Mouse (Mus musculus): ENCODE results near the gene Nlrp3. TPM values are rescaled to one million over a fixed set of nuclear protein-coding genes. Genes with fewer than 3 reads are reported as not detected.

Gene Nlrp3
- polyA plus RNA-seq (2017; shearing (Covaris generic)) = 0.06 TPM

DNA sequence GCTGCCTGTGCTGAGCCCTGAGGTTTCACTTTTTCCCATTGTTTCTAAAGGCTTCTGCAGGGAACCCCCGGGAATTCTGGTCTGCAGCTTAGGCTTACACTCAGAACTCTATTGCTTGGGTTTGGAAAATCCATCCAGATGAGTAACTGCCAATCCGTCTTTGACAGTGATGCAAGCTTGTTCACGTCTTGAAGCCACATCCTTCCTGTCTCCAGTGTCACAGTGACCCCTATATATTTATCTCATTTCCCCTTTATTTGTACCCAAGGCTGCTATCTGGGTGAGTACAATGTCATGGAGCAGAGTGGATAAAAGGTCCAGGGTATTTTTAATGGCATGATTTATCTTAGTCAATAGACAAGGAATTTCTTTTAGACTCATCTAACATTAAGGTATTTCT is at the start of gene Nlrp3:
Gene Nlrp3, plus strand, starts transcription at position 245 of the 400 bp plus-strand sequence.

DNA sequence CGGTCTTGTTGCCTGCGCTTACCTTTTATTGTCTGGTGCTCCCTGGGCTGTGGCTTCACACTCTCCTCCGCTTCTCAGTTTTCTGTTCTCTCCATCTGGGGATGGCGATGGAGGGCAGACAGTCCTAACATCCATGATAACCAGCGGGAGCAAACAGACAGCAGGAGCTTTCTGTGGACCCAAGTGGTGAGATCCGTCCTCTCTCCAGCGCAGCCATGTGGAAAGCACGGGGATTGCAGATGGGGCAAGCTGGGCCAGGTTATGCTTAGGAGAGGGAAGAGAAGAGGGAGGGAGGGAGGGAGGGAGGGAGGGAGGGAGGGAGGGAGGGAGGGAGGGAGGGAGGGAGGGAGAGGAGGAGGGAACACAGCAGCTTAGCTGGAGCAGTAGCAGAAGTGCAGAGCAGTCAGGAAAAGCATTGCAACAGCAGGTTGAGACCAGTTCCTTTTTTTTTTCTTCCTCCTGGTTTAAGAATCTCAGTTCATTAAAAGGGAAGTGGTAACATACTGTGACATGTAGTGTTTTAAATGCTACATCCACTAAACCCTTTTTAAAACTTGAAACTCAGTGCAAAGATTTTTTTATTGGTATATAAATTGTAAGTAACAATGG is 14.8 kb upstream of the Nlrp3 start, which contains the start of gene Zkscan17:
Gene Zkscan17, minus strand, starts transcription at position 280 of the 609 bp plus-strand sequence.

DNA sequence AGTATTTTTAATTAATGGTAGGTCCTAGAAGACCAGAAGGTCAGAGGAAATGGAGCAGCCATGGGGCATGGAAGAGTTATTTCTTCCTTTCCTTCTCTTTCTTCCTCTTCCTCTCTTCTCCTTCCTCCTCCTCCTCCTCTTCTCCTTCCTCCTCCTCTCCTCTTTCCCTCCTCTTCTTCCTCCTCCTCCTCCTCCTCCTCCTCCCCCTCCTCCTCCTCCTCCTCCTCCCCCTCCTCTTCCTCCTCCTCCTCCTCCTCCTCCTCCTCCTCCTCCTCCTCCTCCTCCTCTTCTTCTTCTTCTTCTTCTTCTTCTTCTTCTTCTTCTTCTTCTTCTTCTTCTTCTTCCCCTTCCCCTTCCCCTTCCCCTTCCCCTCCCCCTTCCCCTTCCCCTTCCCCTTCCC is 34.8 kb downstream of the Nlrp3 start, which contains the start of gene Olfr222:
Gene Olfr222, minus strand, starts transcription at position 101 of the 400 bp plus-strand sequence.

DNA sequence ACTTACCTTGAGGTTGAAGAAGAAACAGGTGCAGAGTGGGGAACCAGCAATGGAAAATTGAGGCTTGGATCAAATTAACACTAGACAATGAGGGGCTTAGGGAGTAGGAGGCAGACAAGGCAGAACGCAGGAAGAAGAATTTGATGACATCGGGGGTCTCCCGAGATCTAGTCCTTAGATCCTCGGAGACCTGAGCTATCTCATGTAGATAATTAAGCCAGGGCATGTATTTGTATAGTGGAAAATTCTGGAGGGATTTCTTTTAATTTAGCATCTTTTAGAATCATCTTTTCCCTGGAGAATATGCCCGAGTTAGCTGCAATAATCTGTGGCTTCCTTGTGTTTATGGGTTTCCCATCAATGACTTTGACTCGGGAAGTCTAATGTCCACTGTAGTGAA is 51.8 kb downstream of the Nlrp3 start, which contains the start of gene Olfr223:
Gene Olfr223, minus strand, starts transcription at position 101 of the 400 bp plus-strand sequence.

Other genes with a start within 250 kb of the Nlrp3 start
- gene Wnt9a, start 234.6 kb upstream of the Nlrp3 start, polyA plus RNA-seq (2017; shearing (Covaris generic)) = not detected
- not detected for gene Prss38, start 165.9 kb upstream of the Nlrp3 start, polyA plus RNA-seq (2017; shearing (Covaris generic))
- gene Jmjd4, start 91.5 kb upstream of the Nlrp3 start, polyA plus RNA-seq (2017; shearing (Covaris generic)) = 10.5 TPM
- 58.7 TPM for gene Snap47, start 90.4 kb upstream of the Nlrp3 start, polyA plus RNA-seq (2017; shearing (Covaris generic))
- 4.1 TPM for gene Zfp867, start 69.1 kb upstream of the Nlrp3 start, polyA plus RNA-seq (2017; shearing (Covaris generic))
- gene Zkscan17, start 14.8 kb upstream of the Nlrp3 start, polyA plus RNA-seq (2017; shearing (Covaris generic)) = 25.6 TPM
- gene Olfr222, start 34.7 kb downstream of the Nlrp3 start, polyA plus RNA-seq (2017; shearing (Covaris generic)) = not detected
- gene Olfr223, start 51.7 kb downstream of the Nlrp3 start, polyA plus RNA-seq (2017; shearing (Covaris generic)) = not detected
- gene Mprip, start 119.7 kb downstream of the Nlrp3 start, polyA plus RNA-seq (2017; shearing (Covaris generic)) = 81.2 TPM
- gene Pld6, start 246.1 kb downstream of the Nlrp3 start, polyA plus RNA-seq (2017; shearing (Covaris generic)) = 0.38 TPM